Mouse (Mus musculus) liver, postnatal 0 days (tissue): ENCODE results near the gene Bcl2l11.
"Not testable (repeated sequence)": the region's sequence is repeated elsewhere in the genome, so short reads cannot be mapped to it uniquely, and the experiment has no call there.

Experiments used
- CTCF ChIP-seq: sonication (generic); IDR thresholded peaks from 2 replicates; pipeline ENCODE4 v1.5.1; 2016; ENCODE audit warnings: antibody characterized with exemption, low read depth
- EP300 ChIP-seq: IDR thresholded peaks from 2 replicates; pipeline ENCODE4 v1.6.1; 2016; ENCODE audit warnings: antibody characterized with exemption, low read depth, mild to moderate bottlenecking

- TF ChIP-seq CTCF, EP300: not testable (repeated sequence)
Measured at GRCm38 (mm10) chr2:128182181-128182580, 56.3 kb downstream of the Bcl2l11 start.
